Mouse (Mus musculus): ENCODE results near the gene Rasl2-9.
A peak's percentile ranks its signal among the peaks of the same experiment; 100 is the strongest.
"Not testable (repeated sequence)": the region's sequence is repeated elsewhere in the genome, so short reads cannot be mapped to it uniquely, and the experiment has no call there.

Rasl2-9 gene

DNA sequence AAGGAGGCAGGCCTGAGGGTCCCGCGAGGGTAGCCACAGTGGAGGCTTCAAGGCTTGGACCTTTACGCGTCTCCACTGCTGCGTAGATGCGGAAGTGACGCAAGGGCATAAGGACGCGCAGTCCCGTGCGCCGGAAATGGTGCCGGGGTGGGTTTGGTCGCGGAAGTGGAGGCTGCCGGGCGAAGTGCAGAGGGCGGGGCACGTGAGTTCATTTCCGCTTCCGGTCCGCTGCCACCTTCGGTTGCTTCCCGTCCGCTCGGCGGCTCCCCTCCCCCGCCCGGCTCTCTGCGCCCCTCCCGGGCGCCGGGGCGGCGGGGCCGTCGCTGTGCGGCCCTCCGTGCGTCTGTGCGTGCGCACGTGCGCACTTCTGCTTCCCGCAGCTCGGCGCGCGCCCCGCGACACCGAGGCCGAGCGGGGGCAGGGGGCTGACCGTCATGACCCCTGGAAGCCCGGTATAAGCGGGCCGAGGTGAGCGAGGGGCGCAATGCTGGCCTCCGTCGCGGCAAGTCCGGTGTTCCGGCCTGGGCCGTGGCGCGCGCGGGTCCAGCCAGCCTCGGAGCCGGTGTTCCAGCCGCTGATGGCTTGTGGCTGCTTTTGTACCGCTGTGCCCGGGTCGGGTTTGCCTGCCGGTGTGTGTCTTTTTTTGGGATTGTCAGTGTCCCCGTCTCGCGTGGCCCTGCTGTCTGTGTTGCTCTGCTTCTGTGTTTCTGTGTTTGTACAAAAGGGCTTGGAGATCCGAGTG lies 45.6 kb downstream of the Rasl2-9 start, which contains the start of gene Epn1:
Epn1 (plus strand) TSS at position 226 of the 742 bp plus-strand sequence.
- DNase-seq = peak; percentile 96

DNA sequence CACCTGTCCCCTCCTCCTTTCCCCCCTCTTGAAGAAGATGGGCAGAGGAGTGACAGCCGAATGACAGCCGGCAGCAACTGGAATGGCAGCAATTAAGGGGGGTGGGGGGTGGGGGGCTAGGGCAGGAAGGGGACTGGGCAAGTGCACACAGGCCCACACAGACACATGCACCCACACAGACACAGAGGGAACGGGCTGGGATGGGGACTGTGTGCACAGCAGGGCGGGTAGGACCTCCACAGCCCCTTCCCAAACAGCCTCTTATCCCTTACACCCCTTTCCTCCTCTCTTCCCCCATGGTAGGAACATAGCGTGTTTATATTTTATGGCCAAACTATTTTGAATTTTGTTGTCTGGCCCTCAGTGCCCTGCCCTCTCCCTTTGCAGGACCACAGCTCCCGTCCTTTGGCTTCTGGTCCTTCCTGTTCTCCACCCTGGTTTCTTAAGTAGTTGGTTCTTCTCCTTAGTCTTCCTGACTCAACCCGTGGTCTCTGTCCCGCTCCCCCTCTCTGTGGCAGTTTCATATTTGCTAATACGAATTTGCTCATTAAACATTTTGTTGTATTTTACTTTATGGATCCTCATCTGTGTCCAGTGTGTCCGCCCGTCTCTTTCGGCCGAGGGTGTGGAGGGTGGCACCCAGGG lies 46.3 kb downstream of the Rasl2-9 start:
- not testable (repeated sequence) for DNase-seq

DNA sequence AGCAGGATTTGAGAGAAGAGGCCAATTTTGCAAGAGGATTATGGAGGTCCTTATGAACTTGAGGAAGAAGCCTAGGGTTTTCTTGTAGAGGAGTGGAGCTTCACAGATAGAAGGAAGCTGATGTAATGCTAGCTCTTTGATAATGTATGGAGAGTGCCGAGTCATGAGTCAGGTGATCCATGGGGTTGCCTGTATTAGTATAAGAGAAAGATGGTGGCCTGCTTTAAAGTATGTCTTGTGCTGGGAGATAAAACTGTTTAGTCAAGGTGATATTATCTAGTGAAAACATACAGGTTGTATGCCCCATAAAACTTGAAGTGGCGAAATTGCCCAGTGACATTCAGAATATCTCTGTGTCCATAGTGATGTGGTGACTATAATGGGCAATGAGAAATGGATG lies 48.8 kb downstream of the Rasl2-9 start:
- DNase-seq = no peak

DNA sequence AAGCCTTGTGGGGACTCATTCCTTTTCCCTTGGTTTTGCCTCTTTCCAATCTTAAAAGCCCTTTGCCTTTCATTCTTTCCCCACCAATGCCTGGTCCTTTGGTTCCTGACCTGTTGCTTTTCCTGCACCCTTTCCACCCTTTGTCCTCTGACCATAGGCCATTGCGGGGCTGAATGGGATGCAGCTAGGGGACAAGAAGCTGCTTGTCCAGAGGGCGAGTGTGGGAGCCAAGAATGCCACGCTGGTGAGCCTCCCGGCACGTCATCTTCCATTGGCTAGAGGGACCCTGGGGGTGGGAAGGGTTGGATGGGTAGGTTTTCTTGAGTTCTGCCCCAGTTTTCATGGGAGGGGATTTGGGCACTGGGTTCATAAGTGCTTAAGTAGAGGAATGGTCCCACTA lies 50.8 kb downstream of the Rasl2-9 start:
- no peak for DNase-seq
